Mouse (Mus musculus) cerebellum, postnatal 14 days (tissue): ENCODE measurements around the gene Slc4a2.
"Not testable (repeated sequence)": the region's sequence is repeated elsewhere in the genome, so short reads cannot be mapped to it uniquely, and the experiment has no call there.

Experiments
- DNase-seq, 2 experiments: peaks; one replicate each; pipeline ENCODE4 v3.0.0; 2021; ENCODE audit warnings: mixed read lengths in 2 of 2

Slc4a2 gene

GRCm38 (mm10) chr5:24394165-24394894 is 29.3 kb upstream of the Slc4a2 start:
- DNase-seq, result peak; percentile 95 to 97

GRCm38 (mm10) chr5:24396254-24396653 is 27.4 kb upstream of the Slc4a2 start:
- not testable (repeated sequence) for DNase-seq

DNA sequence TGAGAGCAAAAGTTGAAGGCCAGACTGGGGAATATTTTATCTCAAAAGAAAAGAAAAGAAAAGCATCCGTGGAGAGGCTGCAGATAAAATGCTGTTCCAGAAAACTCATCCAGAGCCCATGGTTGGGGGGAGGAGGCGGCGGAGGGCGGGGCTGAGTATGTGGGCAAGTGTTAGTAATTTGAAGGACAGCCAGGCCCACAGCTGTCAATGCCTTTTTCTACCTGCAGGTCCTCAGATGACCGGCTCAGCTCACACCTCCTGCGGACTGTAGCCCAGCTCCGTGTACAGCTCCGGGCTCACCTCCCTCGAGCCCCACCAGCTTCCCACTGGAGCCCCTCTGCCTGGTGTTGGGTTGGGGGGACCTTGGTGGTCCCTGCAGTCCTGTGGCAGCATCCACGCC is 24.0 kb upstream of the Slc4a2 start:
- no peak for DNase-seq

DNA sequence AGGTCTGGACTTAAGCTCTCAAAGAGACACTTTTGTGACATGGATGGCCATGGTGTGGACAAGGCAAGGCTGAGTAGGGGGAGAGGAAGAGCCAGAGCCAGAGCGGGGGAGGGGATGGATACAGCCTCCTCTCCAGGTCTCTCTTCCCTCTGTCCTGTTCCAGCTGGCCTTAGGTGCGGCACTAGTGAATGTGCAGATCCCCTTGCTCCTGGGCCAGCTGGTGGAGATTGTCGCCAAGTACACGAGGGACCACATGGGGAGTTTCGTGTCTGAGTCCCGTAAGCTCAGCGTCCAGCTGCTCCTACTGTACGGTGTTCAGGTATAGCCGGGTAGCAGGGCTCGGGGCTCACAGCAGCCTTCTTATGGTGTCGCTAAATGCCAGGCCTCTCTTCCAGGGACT is 23.3 kb upstream of the Slc4a2 start:
- peak; percentile 51 to 72 for DNase-seq

DNA sequence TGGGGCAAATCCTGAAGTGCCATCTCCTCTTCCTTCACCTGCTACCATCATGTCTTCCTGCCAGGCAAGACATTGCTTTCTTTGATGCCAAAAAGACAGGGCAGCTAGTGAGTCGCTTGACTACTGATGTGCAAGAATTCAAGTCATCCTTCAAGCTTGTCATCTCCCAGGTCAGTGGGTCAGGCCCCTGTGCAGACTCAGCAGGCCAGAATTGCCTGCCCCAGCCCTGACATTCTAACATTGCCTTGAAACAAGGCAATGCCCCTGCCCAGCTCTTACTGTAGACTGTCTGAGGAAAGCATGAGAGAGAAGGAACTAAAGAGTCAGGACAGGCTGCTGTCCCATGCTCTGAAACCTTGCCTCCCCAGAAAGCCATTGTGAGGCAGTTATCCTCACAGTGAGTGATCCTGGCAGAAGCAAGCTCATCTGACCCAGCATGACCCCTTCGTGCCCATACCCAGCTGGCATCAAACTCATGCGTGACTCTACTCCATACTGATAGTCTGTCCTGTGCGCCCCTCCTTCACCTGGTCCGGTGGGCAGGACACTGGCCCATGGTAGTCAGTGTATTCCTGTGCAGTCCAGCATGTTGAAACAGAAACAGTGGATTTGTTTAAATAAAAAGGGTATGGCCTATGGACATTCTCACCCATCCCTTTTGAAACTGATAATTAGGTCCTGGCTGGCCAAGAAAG is 22.6 kb upstream of the Slc4a2 start:
- no peak for DNase-seq

GRCm38 (mm10) chr5:24401969-24402368 is 21.7 kb upstream of the Slc4a2 start:
- DNase-seq, result peak; percentile 70 to 84

GRCm38 (mm10) chr5:24404594-24405360 is 18.9 kb upstream of the Slc4a2 start:
- DNase-seq, result no peak

DNA sequence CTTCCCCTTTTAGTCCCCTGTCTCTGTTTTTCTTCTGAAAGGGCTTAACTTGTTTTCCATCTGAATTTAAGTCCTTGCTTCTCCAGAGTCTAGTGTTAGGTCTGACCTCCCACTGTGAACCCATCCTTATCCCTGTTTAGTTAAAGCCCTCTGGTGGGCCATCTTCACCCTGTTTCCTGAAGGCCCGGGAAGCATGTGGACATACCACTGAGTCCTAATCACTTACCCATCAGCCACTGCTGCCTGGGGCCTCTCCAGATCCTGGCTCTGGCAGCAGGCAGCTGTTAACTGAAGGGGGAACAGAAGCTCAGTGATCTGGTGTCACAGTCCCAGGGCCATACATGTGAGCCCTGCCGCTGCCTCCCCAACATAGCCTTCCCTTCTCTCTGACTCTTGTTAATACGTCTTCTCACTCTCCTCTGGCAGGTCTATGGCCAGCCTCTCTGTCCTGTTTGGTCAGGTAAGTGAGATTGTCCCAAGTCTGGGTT is 18.2 kb upstream of the Slc4a2 start:
- DNase-seq, result no peak

DNA sequence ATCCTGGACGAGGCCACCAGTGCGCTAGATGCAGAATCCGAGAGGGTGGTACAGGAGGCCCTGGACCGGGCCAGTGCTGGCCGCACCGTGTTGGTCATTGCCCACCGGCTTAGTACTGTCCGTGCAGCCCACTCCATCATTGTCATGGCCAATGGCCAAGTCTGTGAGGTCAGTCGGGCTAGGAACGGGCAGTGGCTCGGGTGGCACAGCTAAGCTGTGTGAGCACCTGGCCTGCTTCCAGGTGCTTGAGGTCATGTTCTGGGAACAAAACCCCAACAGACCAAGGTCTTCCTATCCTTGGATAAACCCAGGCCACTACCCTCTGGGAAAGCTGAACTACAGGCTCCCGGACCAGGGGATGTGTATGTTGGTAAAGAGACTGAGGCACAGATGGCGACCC is 15.0 kb upstream of the Slc4a2 start:
- no peak for DNase-seq

- DNase-seq, result no peak
Measured at GRCm38 (mm10) chr5:24409466-24409865, 14.2 kb upstream of the Slc4a2 start.

GRCm38 (mm10) chr5:24412063-24412462 is 11.6 kb upstream of the Slc4a2 start:
- DNase-seq, result no peak

DNA sequence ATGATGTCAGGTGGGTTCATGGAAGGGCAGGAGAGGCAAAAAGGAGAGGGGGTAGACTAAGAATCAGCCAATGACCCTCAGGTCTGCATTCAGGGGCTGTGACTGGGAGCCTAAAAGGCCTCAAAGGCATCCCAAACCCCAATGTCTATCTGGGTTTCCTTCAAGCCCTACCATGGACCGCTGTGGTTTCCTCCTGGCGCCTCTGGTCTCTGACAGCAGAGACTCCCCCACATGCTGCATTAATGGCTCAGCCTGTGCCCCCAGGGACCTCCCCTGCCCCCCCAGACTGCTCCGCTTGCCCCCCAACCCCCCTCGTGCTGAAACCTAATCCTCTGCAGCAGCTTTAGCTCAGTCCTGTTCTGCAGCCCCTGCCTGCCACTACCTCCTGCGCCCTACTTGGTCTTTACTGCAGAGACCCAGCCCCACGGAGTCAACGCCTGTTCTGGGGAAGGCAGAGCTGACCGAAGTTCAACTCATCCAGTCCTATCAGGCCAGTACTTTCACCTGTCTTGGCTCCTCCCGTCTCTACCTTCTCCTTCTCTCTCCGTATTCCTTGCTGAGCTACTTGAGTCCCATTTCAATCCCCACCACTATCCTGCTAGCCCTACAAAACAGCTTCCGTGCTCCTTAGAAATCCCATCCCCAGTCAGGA is 10.5 kb upstream of the Slc4a2 start, which contains the start of gene Asic3:
Gene Asic3 (plus strand): TSS at position 351 of the 652 bp plus-strand sequence.
- no peak for DNase-seq

GRCm38 (mm10) chr5:24413938-24414337 is 9.7 kb upstream of the Slc4a2 start:
- no peak for DNase-seq

DNA sequence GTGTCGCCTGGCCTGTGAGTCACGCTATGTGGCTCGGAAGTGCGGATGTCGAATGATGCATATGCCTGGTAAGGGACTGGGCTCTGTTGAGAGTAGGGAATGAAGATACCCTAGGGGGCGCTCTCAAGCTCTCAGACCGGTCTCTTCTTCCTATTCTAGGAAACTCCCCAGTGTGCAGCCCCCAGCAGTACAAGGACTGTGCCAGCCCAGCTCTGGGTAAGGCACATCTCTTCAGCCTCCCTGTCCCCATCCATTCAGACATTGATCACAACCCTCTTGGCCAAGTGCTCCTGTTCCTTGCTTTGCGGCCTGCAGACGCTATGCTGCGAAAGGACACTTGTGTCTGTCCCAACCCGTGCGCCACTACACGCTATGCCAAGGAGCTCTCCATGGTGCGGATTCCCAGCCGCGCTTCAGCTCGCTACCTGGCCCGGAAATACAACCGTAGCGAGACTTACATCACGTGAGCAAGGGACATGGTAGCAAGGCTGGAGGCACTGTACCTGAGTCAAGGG is 7.4 kb upstream of the Slc4a2 start:
- peak; percentile 82 to 87 for DNase-seq

DNA sequence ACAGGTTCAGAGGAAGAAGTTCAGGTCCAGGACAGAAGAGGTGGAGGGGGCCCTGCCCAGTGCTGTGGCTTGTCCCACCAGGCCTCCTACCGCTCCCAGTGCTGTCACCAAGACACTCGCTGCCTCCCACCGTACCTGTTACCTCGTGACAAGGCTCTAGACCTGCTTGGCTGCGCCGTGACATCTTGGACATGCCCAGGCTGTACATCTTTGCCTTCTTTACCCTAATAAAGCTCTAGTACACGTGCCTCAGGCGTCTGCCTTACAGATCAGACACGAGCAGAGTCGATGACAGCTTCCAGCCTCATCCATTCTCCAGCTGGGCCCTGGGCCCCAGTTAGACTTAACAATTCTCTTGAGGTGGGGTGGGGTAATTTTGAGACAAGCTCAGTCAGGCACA is 6.0 kb upstream of the Slc4a2 start:
- DNase-seq, result no peak

DNA sequence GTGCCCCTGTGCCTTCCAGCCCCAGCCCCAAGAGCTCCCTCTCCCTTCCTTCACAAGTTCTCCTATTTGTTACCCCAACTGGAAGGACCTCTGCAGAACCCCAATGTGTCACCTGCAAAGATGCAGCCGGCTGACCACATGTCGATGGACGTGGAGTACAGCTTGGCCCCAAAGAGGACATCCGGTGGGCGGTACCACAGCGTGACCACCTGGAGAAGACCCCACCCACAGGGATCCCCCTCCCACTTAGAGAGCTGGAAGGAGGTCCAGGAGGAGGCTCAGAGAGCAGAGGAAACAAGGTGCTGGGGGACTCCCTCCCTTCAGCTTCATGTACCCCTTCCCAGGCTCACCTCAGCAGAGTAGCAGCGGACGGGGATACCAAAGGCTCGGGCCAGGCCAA is 3.3 kb upstream of the Slc4a2 start:
- DNase-seq, result no peak

DNA sequence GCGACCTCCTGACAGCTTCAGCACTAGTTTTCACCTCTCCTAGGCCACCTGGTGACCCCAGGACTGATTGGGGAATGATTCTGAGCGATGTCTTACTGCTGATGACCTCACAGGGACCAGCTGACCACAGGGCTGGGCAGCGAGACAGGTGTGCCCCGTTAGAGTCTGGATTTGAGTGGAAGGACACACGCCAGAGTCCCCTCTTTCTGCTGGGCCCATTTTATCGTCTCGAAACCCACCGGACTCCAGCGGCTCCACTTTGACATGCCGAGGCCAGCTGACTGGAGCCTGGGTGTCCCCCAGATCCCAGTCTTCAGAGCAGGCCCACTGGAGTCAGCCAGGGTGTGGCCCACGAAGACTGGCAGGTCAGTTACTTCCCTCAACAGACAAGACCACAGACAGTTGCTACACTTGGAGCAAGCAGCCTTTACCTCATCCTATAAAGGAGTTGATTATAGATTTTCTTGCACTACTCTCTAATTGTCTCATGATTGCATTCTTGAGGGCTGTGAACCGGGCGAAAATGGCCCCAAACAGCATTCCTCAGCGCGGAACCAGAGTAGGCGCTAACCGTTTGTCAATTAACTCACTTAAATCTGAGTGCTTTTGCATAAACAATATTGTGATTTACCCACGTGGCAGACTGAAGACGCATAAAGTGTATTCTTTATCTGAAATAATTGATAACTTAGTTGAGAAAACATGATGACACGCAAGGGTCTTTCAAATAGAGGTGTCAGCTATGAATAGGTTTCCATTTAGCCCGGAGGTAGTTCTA is 556 bp downstream of the Slc4a2 start:
- DNase-seq, result no peak

- DNase-seq, result peak; percentile 71 to 80
Measured at GRCm38 (mm10) chr5:24424861-24425411, 1.3 kb downstream of the Slc4a2 start.

GRCm38 (mm10) chr5:24425421-24426036 is 1.9 kb downstream of the Slc4a2 start:
- peak; percentile 54 to 62 for DNase-seq

DNA sequence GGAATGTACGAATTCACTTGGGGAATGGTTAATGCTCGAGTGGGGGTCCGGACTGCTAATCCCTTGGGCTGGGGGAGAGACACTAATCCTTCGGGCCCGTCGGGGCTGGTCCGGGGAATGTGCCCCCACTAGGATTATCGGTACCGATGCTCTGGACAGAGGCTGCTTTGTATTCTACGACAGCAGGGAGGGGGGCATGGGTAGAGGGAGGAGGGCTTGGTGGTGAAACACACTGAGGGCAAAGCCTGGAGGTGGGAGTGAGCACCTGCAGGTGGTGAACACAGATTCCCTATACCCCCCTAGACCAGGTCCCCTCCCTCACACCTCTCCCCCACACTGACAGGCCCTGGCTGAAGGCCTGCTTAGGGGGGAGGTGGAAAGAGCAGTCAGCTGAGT is 2.4 kb downstream of the Slc4a2 start:
- DNase-seq, result no peak
